Mouse (Mus musculus): ENCODE measurements at regions not wholly inside any gene's neighbourhood (a gene's known extent, or its start where the extent isn't known, plus 50 kb on each side); places are given as distances from the start of the nearest gene placed in this dataset.

- no peak for TF ChIP-seq MAX (IDR thresholded peaks at IDR 0.05; ENCODE audit: low read depth)
- no peak for TF ChIP-seq CEBPB (IDR thresholded peaks at IDR 0.05; ENCODE audit: insufficient read depth, poor library complexity, severe bottlenecking)
- no peak for TF ChIP-seq POLR2A (IDR thresholded peaks at IDR 0.05; ENCODE audit: insufficient read length, low read depth)
- TF ChIP-seq POLR2AphosphoS2 (IDR thresholded peaks at IDR 0.05; ENCODE audit: insufficient read length, low read depth), result no peak
- no peak for TF ChIP-seq USF1 (IDR thresholded peaks at IDR 0.05; ENCODE audit: low read depth)
- no peak for TF ChIP-seq MYOD1 (IDR thresholded peaks at IDR 0.05; ENCODE audit: control insufficient read depth in 1 of 3, insufficient read length in 2 of 3, low read depth in 2 of 3)
- no peak for TF ChIP-seq TCF12 (IDR thresholded peaks at IDR 0.05; ENCODE audit: insufficient read depth, poor library complexity, severe bottlenecking)
- no peak for TF ChIP-seq SRF (IDR thresholded peaks at IDR 0.05; ENCODE audit: control insufficient read depth, insufficient read length, low read depth)
- no peak for TF ChIP-seq E2F4 (IDR thresholded peaks at IDR 0.05; ENCODE audit: insufficient read depth)
- no peak for TF ChIP-seq REST (IDR thresholded peaks at IDR 0.05; ENCODE audit: insufficient read depth, insufficient read length)
Observed at GRCm38 (mm10) chr15:67785583-67785982, 1284.9 kb upstream of the Lrrc6 start.

All from myocyte (in vitro differentiated cells).